Mouse (Mus musculus): Measurements from ENCODE around the gene U2af2.

Gene U2af2

DNA sequence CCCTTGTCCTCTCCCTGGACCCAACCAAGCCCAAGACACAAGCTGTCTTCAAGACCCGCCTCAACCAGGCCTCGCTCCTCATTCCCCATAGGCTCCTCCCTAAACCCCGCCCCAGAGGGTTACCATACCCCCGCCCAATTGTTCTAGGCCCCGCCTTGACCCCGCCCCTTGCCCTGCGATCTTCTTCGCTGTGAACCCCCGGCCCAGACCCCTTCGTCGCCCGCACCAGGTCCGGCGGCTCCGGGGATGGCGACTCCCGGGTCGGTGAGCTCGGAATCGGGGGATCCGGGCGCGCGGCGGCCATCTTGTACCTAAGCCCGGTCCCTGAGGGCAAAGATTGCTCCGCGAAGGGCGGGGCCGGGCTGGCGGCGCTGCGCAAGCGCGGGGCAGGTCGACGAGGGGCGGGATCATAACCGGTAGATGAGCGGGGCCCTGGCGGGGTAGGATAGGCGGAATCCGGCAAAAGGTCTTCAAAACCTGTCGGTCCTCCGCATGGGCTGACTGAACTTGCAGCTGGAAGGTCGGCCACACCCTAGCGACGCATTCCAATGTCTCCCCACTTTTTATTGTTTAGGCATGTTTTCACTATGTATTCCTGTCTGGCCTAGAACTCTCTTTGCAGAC, 23.7 kb upstream of the U2af2 start, which contains the start of gene Zfp784:
Zfp784 (minus strand) TSS at position 338 of the 624 bp plus-strand sequence.
- peak; percentile 95 for DNase-seq

- DNase-seq = no peak
These were observed 23.0 kb upstream of the U2af2 start for GRCm38 (mm10) chr7:5038940-5039339.

- DNase-seq = no peak
These were observed 17.0 kb upstream of the U2af2 start for GRCm38 (mm10) chr7:5044981-5045380.

DNA sequence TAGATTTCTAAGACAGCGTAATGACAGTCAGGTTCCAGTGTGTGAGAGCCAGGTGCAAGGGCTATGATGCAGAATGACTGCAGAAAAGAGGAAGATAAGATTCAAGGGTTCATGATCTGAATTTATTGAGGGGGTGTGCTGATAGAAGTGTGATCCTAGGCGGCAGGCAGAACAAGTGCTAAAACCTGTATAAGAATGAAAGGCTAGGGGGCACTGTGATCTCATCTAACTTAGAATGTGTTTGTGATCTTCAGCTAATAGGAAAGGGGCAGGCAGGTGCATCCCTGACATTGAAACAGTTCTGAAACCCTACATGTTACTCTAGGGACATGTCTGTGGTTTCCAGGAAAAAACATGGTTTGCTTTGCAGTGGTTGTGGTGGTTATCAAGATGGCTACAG, 15.8 kb upstream of the U2af2 start:
- DNase-seq = no peak

DNA sequence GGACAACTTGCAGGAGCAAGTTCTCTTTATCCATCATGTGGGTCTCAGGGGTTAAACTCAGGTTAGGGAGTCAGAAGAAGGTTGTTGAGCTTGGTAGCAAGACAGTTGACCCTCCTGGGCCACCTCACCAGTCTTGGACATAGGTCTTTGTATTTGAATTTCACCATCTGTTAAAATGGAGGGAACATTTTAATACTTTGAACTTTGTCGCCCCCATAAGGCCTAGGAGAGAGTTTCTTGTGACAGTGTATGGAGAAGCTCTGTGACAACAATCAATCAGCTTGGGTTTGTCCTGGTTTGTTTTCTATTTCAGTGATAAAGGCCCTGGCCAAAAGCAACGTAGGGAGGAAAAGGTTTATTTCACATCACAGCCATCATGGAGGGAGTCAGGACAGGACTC, 14.6 kb upstream of the U2af2 start:
- DNase-seq = peak; percentile 40

GRCm38 (mm10) chr7:5051193-5052192, 10.4 kb upstream of the U2af2 start, which contains the start of gene Zfp580:
Gene Zfp580, plus strand, starts transcription at chr7:5051538.
- DNase-seq = peak; percentile 68

GRCm38 (mm10) chr7:5052438-5052837, 9.5 kb upstream of the U2af2 start:
- no peak for DNase-seq

DNA sequence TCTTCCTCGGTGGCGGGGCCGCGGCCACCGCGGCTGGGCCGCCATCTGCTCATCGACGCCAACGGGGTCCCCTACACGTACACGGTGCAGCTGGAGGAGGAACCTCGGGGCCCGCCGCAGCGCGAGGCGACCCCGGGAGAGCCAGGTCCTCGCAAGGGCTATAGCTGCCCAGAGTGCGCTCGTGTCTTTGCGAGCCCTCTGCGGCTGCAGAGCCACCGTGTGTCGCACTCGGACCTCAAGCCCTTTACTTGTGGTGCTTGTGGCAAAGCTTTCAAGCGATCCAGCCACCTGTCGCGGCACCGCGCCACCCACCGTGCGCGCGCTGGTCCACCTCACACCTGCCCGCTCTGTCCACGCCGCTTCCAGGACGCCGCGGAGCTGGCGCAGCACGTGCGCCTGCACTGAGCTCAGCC, 9.0 kb upstream of the U2af2 start:
- DNase-seq = no peak

DNA sequence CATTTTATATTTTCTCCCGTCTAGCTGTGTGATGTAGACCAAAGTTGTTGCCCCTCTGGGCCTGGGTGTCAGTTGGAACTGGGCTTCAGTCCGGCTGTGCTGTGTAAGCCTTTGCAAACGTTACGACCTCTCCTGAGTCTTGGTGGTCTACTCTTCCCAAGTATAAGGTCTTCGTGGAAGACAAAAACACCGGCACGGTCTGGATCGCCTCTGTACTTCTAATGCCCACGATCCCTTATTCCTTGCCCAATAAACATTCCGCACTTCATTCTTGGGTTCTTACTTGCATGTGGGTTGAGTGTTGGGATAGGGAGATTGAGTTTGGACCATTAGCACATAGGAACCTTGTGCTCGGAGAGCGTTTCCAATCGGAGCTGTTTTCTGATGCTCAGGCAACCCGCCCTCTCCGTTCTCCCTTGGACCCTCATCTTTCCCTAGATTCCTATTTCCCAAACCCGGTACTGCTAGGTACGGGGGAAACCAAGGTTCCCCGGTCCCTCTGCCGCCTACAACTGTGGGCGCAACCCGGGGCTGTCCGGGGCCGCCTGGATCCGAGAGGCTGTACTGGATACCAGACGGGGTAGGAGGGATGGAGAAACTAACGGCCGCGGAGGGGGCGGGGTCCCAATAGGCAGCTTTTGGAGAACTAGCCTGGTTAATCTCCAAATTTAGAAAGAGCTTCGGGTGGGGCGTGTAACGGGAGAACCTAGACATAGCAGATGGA, 8.3 kb upstream of the U2af2 start:
- DNase-seq = no peak

- peak; percentile 6 for DNase-seq
These were observed 5.2 kb upstream of the U2af2 start for GRCm38 (mm10) chr7:5056651-5057263.

GRCm38 (mm10) chr7:5057381-5057780, 4.6 kb upstream of the U2af2 start:
- no peak for DNase-seq

GRCm38 (mm10) chr7:5057804-5058203, 4.1 kb upstream of the U2af2 start:
- peak; percentile 39 for DNase-seq

GRCm38 (mm10) chr7:5058631-5059030, 3.3 kb upstream of the U2af2 start:
- no peak for DNase-seq

DNA sequence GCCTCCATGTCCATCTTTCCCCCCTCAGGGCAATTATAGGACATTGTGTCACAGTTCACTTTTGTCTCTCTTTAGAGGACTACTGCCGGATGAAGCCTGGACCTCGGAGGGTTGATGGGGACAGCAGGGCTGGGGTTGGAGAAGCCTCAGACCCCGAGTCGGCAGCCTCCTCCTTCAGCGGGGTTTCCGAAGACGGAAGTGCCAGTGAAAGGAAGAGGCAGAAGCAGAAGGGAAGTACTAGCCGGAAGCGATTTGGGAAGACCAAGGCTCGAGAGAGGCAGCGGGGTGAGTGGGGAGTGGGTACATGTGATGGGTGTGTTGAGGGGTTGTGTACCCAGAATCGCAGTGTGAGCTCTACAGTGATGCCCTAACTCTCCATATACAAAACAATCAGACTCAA, 2.5 kb upstream of the U2af2 start:
- DNase-seq = no peak

- peak; percentile 66 for DNase-seq
These were observed 1.7 kb upstream of the U2af2 start for GRCm38 (mm10) chr7:5060239-5060731.

- peak; percentile 99 for DNase-seq
These were observed 784 bp upstream of the U2af2 start for GRCm38 (mm10) chr7:5060944-5061773.

GRCm38 (mm10) chr7:5062360-5063001, 538 bp downstream of the U2af2 start:
- DNase-seq = no peak

GRCm38 (mm10) chr7:5064886-5065285, 2.9 kb downstream of the U2af2 start:
- DNase-seq = no peak

GRCm38 (mm10) chr7:5073586-5073985, 11.6 kb downstream of the U2af2 start:
- no peak for DNase-seq

- DNase-seq = no peak
These were observed 13.0 kb downstream of the U2af2 start for GRCm38 (mm10) chr7:5074984-5075383.

GRCm38 (mm10) chr7:5076931-5077330, 15.0 kb downstream of the U2af2 start:
- DNase-seq = no peak

All from thymus, postnatal 25 days (tissue).